Mouse (Mus musculus) retina, postnatal 7 days (tissue): ENCODE measurements around the gene Ttc21b.

ENCODE experiments used
- DNase-seq: peaks from one replicate; pipeline ENCODE4 v3.0.0-alpha.2; 2012; ENCODE audit warnings: low read depth, low spot score

Gene Ttc21b

GRCm38 (mm10) chr2:66171643-66172042 is 84.8 kb downstream of the Ttc21b start:
- no peak for DNase-seq

DNA sequence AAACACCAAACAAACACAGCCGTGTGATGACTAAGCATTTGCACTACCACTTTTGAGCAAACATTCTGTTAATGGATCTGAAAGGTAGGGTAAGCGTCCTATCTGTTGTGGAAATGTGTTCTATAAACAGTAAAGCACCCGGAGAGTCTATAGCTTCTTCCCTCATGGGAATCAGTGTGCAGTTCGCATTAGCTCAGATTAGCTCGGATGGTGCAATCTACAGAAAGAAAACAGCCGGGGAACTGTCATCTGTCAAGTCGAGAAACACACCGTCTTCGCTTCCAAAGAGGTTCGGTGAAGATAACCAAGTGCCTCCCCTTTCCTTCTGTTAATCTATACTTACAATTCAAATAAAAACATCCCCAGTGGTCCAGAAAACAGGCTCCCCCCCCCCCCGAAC is 85.7 kb downstream of the Ttc21b start:
- no peak for DNase-seq

DNA sequence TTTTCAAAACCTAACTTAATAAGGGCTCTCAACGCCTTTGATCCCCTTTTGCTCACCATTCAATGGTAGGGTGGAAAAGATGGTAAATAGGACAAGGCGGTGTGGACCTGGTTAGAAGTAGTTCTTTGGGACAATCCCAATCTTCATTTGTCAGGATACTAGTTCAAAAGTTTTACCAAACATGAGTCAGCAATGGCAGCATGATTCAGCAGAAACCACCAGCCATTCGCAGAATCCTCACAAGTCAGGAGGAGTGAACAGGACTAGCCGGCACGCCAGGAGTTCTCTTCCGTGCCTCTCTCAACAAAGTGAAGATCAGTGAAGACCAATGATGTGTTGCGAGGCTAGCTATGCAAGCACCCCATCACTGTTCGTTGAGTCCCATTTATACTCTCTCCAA is 91.4 kb downstream of the Ttc21b start:
- DNase-seq = no peak

GRCm38 (mm10) chr2:66158140-66158915 is 98.1 kb downstream of the Ttc21b start:
- no peak for DNase-seq

DNA sequence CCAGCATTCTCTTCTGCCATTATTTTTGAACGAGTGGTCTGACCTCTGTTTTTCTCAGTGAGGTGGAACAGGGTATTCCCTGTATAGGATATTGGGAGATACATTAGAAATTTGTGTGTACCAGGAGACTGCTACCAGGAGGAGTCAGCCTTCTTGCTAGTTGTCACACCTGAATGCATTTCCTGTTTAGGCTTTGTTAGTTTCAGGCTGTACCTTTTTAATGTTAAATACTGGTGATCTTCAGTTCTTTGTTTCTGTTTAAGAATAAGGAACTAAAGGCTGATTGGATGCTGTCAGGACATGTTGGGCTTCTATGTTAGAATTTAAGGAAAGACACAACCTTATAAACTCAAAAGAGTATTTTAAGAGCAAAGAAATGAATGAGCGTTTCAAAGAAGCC is 105.0 kb downstream of the Ttc21b start:
- DNase-seq = no peak

DNA sequence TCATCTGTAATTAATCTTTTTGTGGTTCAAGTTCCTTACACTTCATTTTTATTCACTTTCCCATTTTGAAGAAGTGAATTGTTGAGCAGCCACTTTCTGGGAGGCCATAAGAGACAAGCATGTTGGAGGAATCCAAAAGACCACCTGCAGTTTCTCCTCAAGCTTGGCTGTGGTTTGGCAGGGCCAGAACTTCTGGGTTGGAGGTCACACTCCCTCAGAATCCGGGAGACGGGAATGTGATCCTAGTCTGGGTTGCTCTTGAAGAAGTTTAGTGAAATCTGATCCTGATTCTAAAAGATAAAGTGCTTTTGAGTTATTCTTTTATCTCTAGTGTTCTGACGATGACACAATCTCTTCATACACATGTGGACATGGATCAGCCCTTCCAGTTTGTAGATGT is 105.9 kb downstream of the Ttc21b start:
- DNase-seq = no peak

GRCm38 (mm10) chr2:66148654-66149230 is 107.7 kb downstream of the Ttc21b start:
- no peak for DNase-seq

DNA sequence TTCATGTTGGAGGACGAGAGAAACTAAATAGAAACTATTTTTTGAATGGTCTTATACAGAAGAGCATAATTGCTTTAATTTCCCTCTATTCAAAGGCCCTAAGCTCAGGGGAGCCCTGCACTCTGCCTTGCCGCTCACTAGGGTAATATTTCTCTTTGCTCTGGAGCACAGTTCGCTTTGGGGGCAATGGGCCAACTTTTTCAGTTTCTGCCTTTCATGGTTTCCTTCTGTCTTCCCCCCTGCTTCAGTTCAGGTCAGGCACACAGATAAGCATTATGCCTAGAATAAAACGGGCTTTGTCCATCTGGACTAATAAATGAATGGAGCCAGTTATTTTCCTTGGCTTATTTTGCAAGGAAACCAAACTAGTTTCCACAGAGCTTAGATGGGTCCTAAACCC is 109.9 kb downstream of the Ttc21b start:
- no peak for DNase-seq

DNA sequence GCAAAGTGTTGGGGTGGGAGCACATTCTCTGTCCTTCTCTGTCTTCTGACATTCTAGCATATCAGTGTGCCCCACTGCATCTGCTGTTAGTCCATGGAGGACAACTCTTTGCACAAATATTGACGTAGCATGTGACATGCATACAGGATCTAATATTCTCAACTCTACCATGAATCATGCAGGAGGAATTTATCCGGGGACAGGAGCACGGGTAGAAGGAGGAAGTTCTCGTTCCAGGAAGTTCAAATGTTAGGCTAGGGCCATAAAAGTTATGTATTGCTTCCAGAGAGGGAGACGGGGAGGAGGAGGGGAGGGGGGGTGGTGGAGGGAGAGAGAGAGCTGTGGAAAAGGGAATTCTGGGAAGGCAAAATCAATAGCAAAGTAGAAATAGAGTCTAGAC is 111.6 kb downstream of the Ttc21b start:
- no peak for DNase-seq

DNA sequence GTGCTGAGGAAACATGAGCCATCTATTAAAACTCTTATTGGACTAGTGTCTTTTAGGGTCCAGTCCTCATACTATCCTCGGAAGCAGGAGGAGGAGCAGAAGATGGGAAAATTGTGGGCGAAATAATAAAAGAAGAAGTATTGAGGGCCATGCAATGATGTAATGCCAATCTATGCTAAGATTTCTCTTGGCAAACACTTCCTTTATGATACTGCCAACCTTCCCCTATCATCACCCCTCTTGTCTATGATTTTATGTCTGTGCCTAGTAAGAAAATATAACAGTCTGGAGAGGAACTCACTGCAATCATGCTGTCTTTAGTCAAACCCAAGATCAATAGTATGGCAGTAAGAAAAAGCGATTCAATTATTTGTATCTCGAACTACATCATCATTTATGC is 113.1 kb downstream of the Ttc21b start:
- no peak for DNase-seq

DNA sequence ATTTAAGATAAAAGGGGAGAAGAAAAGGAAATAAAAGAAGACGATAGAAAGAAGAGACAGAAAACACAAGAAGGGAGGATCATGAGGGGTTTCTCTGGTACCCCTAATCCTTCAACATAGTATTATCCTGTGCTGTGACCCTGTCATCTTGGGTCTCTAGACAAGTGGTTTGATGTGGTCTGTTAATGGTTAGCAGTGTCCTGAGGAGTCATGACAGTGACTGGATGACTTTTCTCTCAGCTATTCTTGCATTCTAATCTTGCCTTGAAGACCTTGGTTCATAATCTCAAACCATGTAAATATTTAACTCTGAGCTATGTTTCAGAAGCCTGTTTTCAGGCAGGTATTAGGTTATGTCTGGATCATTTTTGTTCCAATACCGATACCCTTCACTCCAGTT is 113.7 kb downstream of the Ttc21b start:
- DNase-seq = no peak

GRCm38 (mm10) chr2:66142268-66142667 is 114.1 kb downstream of the Ttc21b start:
- DNase-seq = no peak

- DNase-seq = no peak
Measured at GRCm38 (mm10) chr2:66140246-66140645, 116.2 kb downstream of the Ttc21b start.
